ENCODE assay signal across 11 mouse cellular contexts in genomic region chr9:114930464-114931090, GRCm38 (mm10). TPM values are rescaled to one million over a fixed set of nuclear protein-coding genes. Genes with fewer than 3 reads are reported as not detected.
DNase-seq lines count a peak whose midpoint lies in the region; ATAC-seq and TF ChIP-seq lines count a peak whose summit lies in the region.
"Had no signal": no experiment of that assay in that cellular context is flagged by ENCODE, and none has a peak within 500 bp of the region (broad histone marks: within the 10 kb centered on the region; RNA-seq: fewer than 3 reads in every experiment).

No protein-coding gene starts in this region.

- 91% methylated on average over 9 of the region's 9 CpGs for WGBS in heart, embryonic 11.5 days (ENCODE audit: insufficient replicate concordance)
- WGBS in lung, embryonic 14.5 days, result 79% methylated on average over 9 of the region's 9 CpGs

- no peak overlapping the region for H3K9ac ChIP-seq in heart, embryonic 11.5 days (ENCODE audit: low read depth, low read length)
- no peak overlapping the region for H3K9ac ChIP-seq in lung, embryonic 14.5 days
- H3K9ac ChIP-seq: embryonic facial prominence, embryonic 12.5 days; limb, embryonic 12.5 days had no signal

- H3K9me3 ChIP-seq in heart, embryonic 11.5 days (replicated peaks; ENCODE audit: control insufficient read depth, low read length), result no peaks in the 10 kb centered on the region
- H3K9me3 ChIP-seq in lung, embryonic 14.5 days (ENCODE audit: low read depth, low read length), result no peaks in the 10 kb centered on the region
- H3K9me3 ChIP-seq: embryonic facial prominence, embryonic 12.5 days; limb, embryonic 12.5 days had no signal

- H3K4me1 ChIP-seq in heart, embryonic 11.5 days (ENCODE audit: control insufficient read depth, insufficient read depth, low read length), result peaks cover 4% of the 10 kb centered on the region; the same call in 1 of the 2 replicates
- H3K4me1 ChIP-seq in lung, embryonic 14.5 days (ENCODE audit: insufficient read depth), result 0 out of 2 replicates have a peak, but pooled peaks cover 7% of the 10 kb centered on the region

- no peak overlapping the region for H3K4me3 ChIP-seq in heart, embryonic 11.5 days (ENCODE audit: low read depth, low read length)
- no peak overlapping the region for H3K4me3 ChIP-seq in lung, embryonic 14.5 days (ENCODE audit: low read depth, low read length)
- H3K4me3 ChIP-seq: embryonic facial prominence, embryonic 12.5 days; limb, embryonic 12.5 days had no signal

- TF ChIP-seq CTCF in lung, embryonic 14.5 days (IDR thresholded peaks at IDR 0.05; ENCODE audit: low read depth), result peak; percentile 19; the same call in 1 of the 2 replicates

- ATAC-seq in heart, embryonic 11.5 days (replicated peaks; ENCODE audit: insufficient number of reproducible peaks, low FRiP score, low TSS enrichment), result no peak
- ATAC-seq in lung, embryonic 14.5 days (ENCODE audit: insufficient read depth), result no peak

- no peaks in the 10 kb centered on the region for H3K27me3 ChIP-seq in heart, embryonic 11.5 days (ENCODE audit: control insufficient read depth, insufficient read depth, low read length)
- H3K27me3 ChIP-seq in lung, embryonic 14.5 days (ENCODE audit: insufficient read depth, low read length), result no peaks in the 10 kb centered on the region
- H3K27me3 ChIP-seq: embryonic facial prominence, embryonic 12.5 days had no signal

- no peaks in the 10 kb centered on the region for H3K36me3 ChIP-seq in heart, embryonic 11.5 days (ENCODE audit: control insufficient read depth, insufficient read depth, low read length)
- H3K36me3 ChIP-seq in lung, embryonic 14.5 days (ENCODE audit: insufficient read depth), result no peaks in the 10 kb centered on the region
- H3K36me3 ChIP-seq: embryonic facial prominence, embryonic 12.5 days; limb, embryonic 12.5 days had no signal

- H3K4me2 ChIP-seq in heart, embryonic 11.5 days, result no peak overlapping the region
- no peak overlapping the region for H3K4me2 ChIP-seq in lung, embryonic 14.5 days
- H3K4me2 ChIP-seq: embryonic facial prominence, embryonic 12.5 days; limb, embryonic 12.5 days had no signal

- DNase-seq in heart, adult 11 months, result peak; percentile 99
- peak; percentile 97 for DNase-seq in Muller cell, postnatal 12 days (ENCODE audit: inconsistent ontology term)
- peak; percentile 85 to 90 for DNase-seq in cerebellum, postnatal 10 days
- DNase-seq in heart, postnatal 4 days, result peak; percentile 64
- peak; percentile 12 for DNase-seq in lung, embryonic 14.5 days
- DNase-seq in urinary bladder, postnatal 14 days (ENCODE audit: low spot score), result peak; percentile 84
- DNase-seq in thymus, postnatal 25 days, result no peak

- H3K27ac ChIP-seq in heart, embryonic 11.5 days (ENCODE audit: low read depth, low read length), result no peak overlapping the region
- H3K27ac ChIP-seq in lung, embryonic 14.5 days (ENCODE audit: low read depth), result no peak overlapping the region
- H3K27ac ChIP-seq: embryonic facial prominence, embryonic 12.5 days; limb, embryonic 12.5 days had no signal

RNA-seq across cellular contexts. Expression of gene Gpd1l, which starts 3.2 kb away (rescaled TPM):
- polyA plus RNA-seq in heart, embryonic 11.5 days (2014; fragmentation: Nextera tagmentation; extraction: Ambion mirVana), result 13.3 and 15.4 TPM in 2 replicates
- 10 to 100 TPM; 26.3 to 28.0 TPM for total RNA-seq in heart, postnatal 4 days (2021)
- 13.0 and 13.9 TPM in 2 replicates for polyA plus RNA-seq in lung, embryonic 14.5 days (2014; fragmentation: Nextera tagmentation; extraction: Ambion mirVana)

RNA-seq across cellular contexts. Expression of gene Osbpl10, which starts 47.8 kb away (rescaled TPM):
- polyA plus RNA-seq in heart, embryonic 11.5 days (2014; fragmentation: Nextera tagmentation; extraction: Ambion mirVana), result 1.2 and 1.6 TPM in 2 replicates
- total RNA-seq in heart, postnatal 4 days (2021), result 1 to 10 TPM; 5.7 to 6.1 TPM
- polyA plus RNA-seq in lung, embryonic 14.5 days (2014; fragmentation: Nextera tagmentation; extraction: Ambion mirVana), result 2.4 and 2.5 TPM in 2 replicates
- total RNA-seq: neutrophil, adult 5-6 weeks had no signal

RNA-seq across cellular contexts. Expression of gene Rps27rt, which starts 52.0 kb away (rescaled TPM):
- 252 and 297 TPM in 2 replicates for polyA plus RNA-seq in heart, embryonic 11.5 days (2014; fragmentation: Nextera tagmentation; extraction: Ambion mirVana)
- total RNA-seq in heart, postnatal 4 days (2021), result 10 to 100 TPM; 41.7 to 42.7 TPM
- polyA plus RNA-seq in lung, embryonic 14.5 days (2014; fragmentation: Nextera tagmentation; extraction: Ambion mirVana), result 484 and 540 TPM in 2 replicates
